In genomic region chr9:66157958-66158830, GRCm38 (mm10) we compare ENCODE assay signal across 8 mouse cellular contexts. TPM values are rescaled to one million over a fixed set of nuclear protein-coding genes. Genes with fewer than 3 reads are reported as not detected.
DNase-seq lines count a peak whose midpoint lies in the region; ATAC-seq lines count a peak whose summit lies in the region.

TSS of gene Dapk2 (plus strand) at chr9:66158223.

- DNase-seq in layer of hippocampus, adult 11-12 months (ENCODE audit: low spot score) = peak; percentile 67
- DNase-seq in layer of hippocampus, adult 9-10 months (ENCODE audit: low spot score) = no peak
- DNase-seq in embryonic facial prominence, embryonic 14.5 days (ENCODE audit: low spot score) = peak; percentile 77
- DNase-seq in heart, embryonic 10.5 days (ENCODE audit: low spot score) = peak; percentile 89
- DNase-seq in kidney, adult 9 months = peak; percentile 92
- peak; percentile 92 for DNase-seq in liver
- DNase-seq in monocyte, adult 2 months (ENCODE audit: low read depth in 1 of 2, low spot score in 2 of 2) = peak; percentile 45 to 56
- DNase-seq in spleen, postnatal 36 days (ENCODE audit: low spot score in 2 of 2) = peak; percentile 77 to 81

- peak; percentile 86 for ATAC-seq in embryonic facial prominence, embryonic 14.5 days (ENCODE audit: low read depth)

- peaks cover 25% of the 10 kb centered on the region for H3K27me3 ChIP-seq in embryonic facial prominence, embryonic 14.5 days (replicated peaks; ENCODE audit: control insufficient read depth, insufficient read depth, low read length)
- H3K27me3 ChIP-seq in heart, embryonic 10.5 days (ENCODE audit: insufficient read depth, poor library complexity, severe bottlenecking) = peaks cover 34% of the 10 kb centered on the region

- 2% methylated on average over 43 of the region's 58 CpGs for WGBS in embryonic facial prominence, embryonic 14.5 days
- WGBS in heart, embryonic 10.5 days = 2% methylated on average over 58 of the region's 58 CpGs

- H3K4me3 ChIP-seq in embryonic facial prominence, embryonic 14.5 days (ENCODE audit: low read depth, low read length) = peak within 1 kb of the TSS; percentile 44
- H3K4me3 ChIP-seq in heart, embryonic 10.5 days = peak within 1 kb of the TSS; percentile 67

- H3K4me2 ChIP-seq in embryonic facial prominence, embryonic 14.5 days (ENCODE audit: low read depth, low read length) = peak within 1 kb of the TSS; percentile 65

- H3K9me3 ChIP-seq in embryonic facial prominence, embryonic 14.5 days (ENCODE audit: control insufficient read depth, low read length) = no peaks in the 10 kb centered on the region
- no peaks in the 10 kb centered on the region for H3K9me3 ChIP-seq in heart, embryonic 10.5 days

- no peaks in the 10 kb centered on the region for H3K36me3 ChIP-seq in embryonic facial prominence, embryonic 14.5 days (ENCODE audit: control insufficient read depth, insufficient read depth, low read length)
- no peaks in the 10 kb centered on the region for H3K36me3 ChIP-seq in heart, embryonic 10.5 days

- H3K9ac ChIP-seq in embryonic facial prominence, embryonic 14.5 days (ENCODE audit: low read depth, low read length) = peak within 1 kb of the TSS; percentile 55

- peaks cover 6% of the 10 kb centered on the region for H3K4me1 ChIP-seq in embryonic facial prominence, embryonic 14.5 days (ENCODE audit: control insufficient read depth, insufficient read depth, low read length)
- H3K4me1 ChIP-seq in heart, embryonic 10.5 days = peaks cover 12% of the 10 kb centered on the region

- H3K27ac ChIP-seq in embryonic facial prominence, embryonic 14.5 days (replicated peaks; ENCODE audit: low read depth, low read length) = no peak within 1 kb of the TSS
- peak within 1 kb of the TSS; percentile 81 for H3K27ac ChIP-seq in heart, embryonic 10.5 days

RNA-seq across cellular contexts. Expression of gene Dapk2, which starts in this region (rescaled TPM):
- polyA plus RNA-seq in embryonic facial prominence, embryonic 14.5 days (2014; fragmentation: Nextera tagmentation; extraction: Ambion mirVana) = 10.6 and 14.3 TPM in 2 replicates
- polyA plus RNA-seq in heart, embryonic 10.5 days (2016; fragmentation: Nextera tagmentation; extraction: Ambion mirVana) = 7.8 and 8.5 TPM in 2 replicates
